Mouse (Mus musculus): ENCODE results near the gene Krtap26-1. TPM values are rescaled to one million over a fixed set of nuclear protein-coding genes. Genes with fewer than 3 reads are reported as not detected.

Gene Krtap26-1
- total and polyA plus RNA-seq, 2 experiments from 2014 or later, result not detected

GRCm38 (mm10) chr16:88599504-88600237, 47.9 kb downstream of the Krtap26-1 start:
- Histone ChIP-seq H3K4me1 (ENCODE audit: insufficient read depth, low read length) (no peaks in the 10 kb centered on the region), H3K9ac (replicated peaks; ENCODE audit: low read length, poor library complexity, severe bottlenecking) (no peak overlapping the region), H3K4me2 (ENCODE audit: low read depth, low read length, poor library complexity, severe bottlenecking) (no peak overlapping the region), H3K27me3 (ENCODE audit: insufficient read depth, low read length) (no peaks in the 10 kb centered on the region), H3K9me3 (ENCODE audit: low read length) (no peaks in the 10 kb centered on the region), H3K27ac (ENCODE audit: low read depth, low read length) (no peak overlapping the region), H3K36me3 (ENCODE audit: insufficient read depth, low read length) (no peaks in the 10 kb centered on the region), H3K4me3 (ENCODE audit: low read depth, low read length) (no peak overlapping the region)
- DNase-seq (ENCODE audit: low spot score), result no peak
- no peak for ATAC-seq (ENCODE audit: low FRiP score)
- TF ChIP-seq CTCF (IDR thresholded peaks at IDR 0.05), result no peak
- WGBS, result 69% methylated on average over 16 of the region's 16 CpGs

Other genes starting within 250 kb of the Krtap26-1 start
- gene Cldn17, start 140.8 kb downstream of the Krtap26-1 start, total RNA-seq (2014; rRNA removed), result not detected in 2 replicates
- gene Cldn17, start 140.8 kb downstream of the Krtap26-1 start, polyA plus RNA-seq (2015; fragmentation: Nextera tagmentation; extraction: Ambion mirVana), result not detected in 2 replicates
- not detected in 2 replicates for gene Cldn8, start 84.6 kb downstream of the Krtap26-1 start, total RNA-seq (2014; rRNA removed)
- not detected in 2 replicates for gene Cldn8, start 84.6 kb downstream of the Krtap26-1 start, polyA plus RNA-seq (2015; fragmentation: Nextera tagmentation; extraction: Ambion mirVana)
- gene Krtap24-1, start 35.5 kb downstream of the Krtap26-1 start, total RNA-seq (2014; rRNA removed), result not detected in 2 replicates
- not detected in 2 replicates for gene Krtap24-1, start 35.5 kb downstream of the Krtap26-1 start, polyA plus RNA-seq (2015; fragmentation: Nextera tagmentation; extraction: Ambion mirVana)
- gene 2310079G19Rik, start 20.1 kb downstream of the Krtap26-1 start, total RNA-seq (2014; rRNA removed), result not detected in 2 replicates
- not detected in 2 replicates for gene 2310079G19Rik, start 20.1 kb downstream of the Krtap26-1 start, polyA plus RNA-seq (2015; fragmentation: Nextera tagmentation; extraction: Ambion mirVana)
- gene Krtap27-1, start 23.9 kb upstream of the Krtap26-1 start, total RNA-seq (2014; rRNA removed), result not detected in 2 replicates
- not detected in 2 replicates for gene Krtap27-1, start 23.9 kb upstream of the Krtap26-1 start, polyA plus RNA-seq (2015; fragmentation: Nextera tagmentation; extraction: Ambion mirVana)
- gene 2310061N02Rik, start 60.2 kb upstream of the Krtap26-1 start, total RNA-seq (2014; rRNA removed), result not detected in 2 replicates
- gene 2310061N02Rik, start 60.2 kb upstream of the Krtap26-1 start, polyA plus RNA-seq (2015; fragmentation: Nextera tagmentation; extraction: Ambion mirVana), result not detected in 2 replicates
- not detected in 2 replicates for gene Krtap13-1, start 81.1 kb upstream of the Krtap26-1 start, total RNA-seq (2014; rRNA removed)
- not detected in 2 replicates for gene Krtap13-1, start 81.1 kb upstream of the Krtap26-1 start, polyA plus RNA-seq (2015; fragmentation: Nextera tagmentation; extraction: Ambion mirVana)
- not detected in 2 replicates for gene Krtap13, start 103.8 kb upstream of the Krtap26-1 start, total RNA-seq (2014; rRNA removed)
- not detected in 2 replicates for gene Krtap13, start 103.8 kb upstream of the Krtap26-1 start, polyA plus RNA-seq (2015; fragmentation: Nextera tagmentation; extraction: Ambion mirVana)
- not detected in 2 replicates for gene 2310034C09Rik, start 111.1 kb upstream of the Krtap26-1 start, total RNA-seq (2014; rRNA removed)
- gene 2310034C09Rik, start 111.1 kb upstream of the Krtap26-1 start, polyA plus RNA-seq (2015; fragmentation: Nextera tagmentation; extraction: Ambion mirVana), result not detected in 2 replicates
- not detected in 2 replicates for gene 2310057N15Rik, start 126.4 kb upstream of the Krtap26-1 start, total RNA-seq (2014; rRNA removed)
- not detected in 2 replicates for gene 2310057N15Rik, start 126.4 kb upstream of the Krtap26-1 start, polyA plus RNA-seq (2015; fragmentation: Nextera tagmentation; extraction: Ambion mirVana)
- gene Gm5965, start 130.1 kb upstream of the Krtap26-1 start, total RNA-seq (2014; rRNA removed), result not detected in 2 replicates
- gene Gm5965, start 130.1 kb upstream of the Krtap26-1 start, polyA plus RNA-seq (2015; fragmentation: Nextera tagmentation; extraction: Ambion mirVana), result not detected in 2 replicates
- gene Gm20741, start 164.4 kb upstream of the Krtap26-1 start, total RNA-seq (2014; rRNA removed), result not detected in 2 replicates
- gene Gm20741, start 164.4 kb upstream of the Krtap26-1 start, polyA plus RNA-seq (2015; fragmentation: Nextera tagmentation; extraction: Ambion mirVana), result not detected in 2 replicates
- gene Krtap15, start 172.4 kb upstream of the Krtap26-1 start, total RNA-seq (2014; rRNA removed), result not detected in 2 replicates
- not detected in 2 replicates for gene Krtap15, start 172.4 kb upstream of the Krtap26-1 start, polyA plus RNA-seq (2015; fragmentation: Nextera tagmentation; extraction: Ambion mirVana)
- gene Krtap14, start 178.3 kb upstream of the Krtap26-1 start, total RNA-seq (2014; rRNA removed), result not detected in 2 replicates
- gene Krtap14, start 178.3 kb upstream of the Krtap26-1 start, polyA plus RNA-seq (2015; fragmentation: Nextera tagmentation; extraction: Ambion mirVana), result not detected in 2 replicates
- not detected in 2 replicates for gene Krtap19-1, start 221.6 kb upstream of the Krtap26-1 start, total RNA-seq (2014; rRNA removed)
- not detected in 2 replicates for gene Krtap19-1, start 221.6 kb upstream of the Krtap26-1 start, polyA plus RNA-seq (2015; fragmentation: Nextera tagmentation; extraction: Ambion mirVana)
- not detected in 2 replicates for gene Krtap19-2, start 226.5 kb upstream of the Krtap26-1 start, total RNA-seq (2014; rRNA removed)
- gene Krtap19-2, start 226.5 kb upstream of the Krtap26-1 start, polyA plus RNA-seq (2015; fragmentation: Nextera tagmentation; extraction: Ambion mirVana), result not detected in 2 replicates
- gene Krtap19-3, start 230.2 kb upstream of the Krtap26-1 start, total RNA-seq (2014; rRNA removed), result not detected in 2 replicates
- gene Krtap19-3, start 230.2 kb upstream of the Krtap26-1 start, polyA plus RNA-seq (2015; fragmentation: Nextera tagmentation; extraction: Ambion mirVana), result not detected in 2 replicates
- not detected in 2 replicates for gene Krtap19-4, start 237.3 kb upstream of the Krtap26-1 start, total RNA-seq (2014; rRNA removed)
- gene Krtap19-4, start 237.3 kb upstream of the Krtap26-1 start, polyA plus RNA-seq (2015; fragmentation: Nextera tagmentation; extraction: Ambion mirVana), result not detected in 2 replicates
- gene Krtap19-5, start 248.7 kb upstream of the Krtap26-1 start, total RNA-seq (2014; rRNA removed), result not detected in 2 replicates
- not detected in 2 replicates for gene Krtap19-5, start 248.7 kb upstream of the Krtap26-1 start, polyA plus RNA-seq (2015; fragmentation: Nextera tagmentation; extraction: Ambion mirVana)

Measured in midbrain, postnatal 0 days (tissue).